22 mouse cellular contexts compared by ENCODE assay signal in the genomic region with DNA sequence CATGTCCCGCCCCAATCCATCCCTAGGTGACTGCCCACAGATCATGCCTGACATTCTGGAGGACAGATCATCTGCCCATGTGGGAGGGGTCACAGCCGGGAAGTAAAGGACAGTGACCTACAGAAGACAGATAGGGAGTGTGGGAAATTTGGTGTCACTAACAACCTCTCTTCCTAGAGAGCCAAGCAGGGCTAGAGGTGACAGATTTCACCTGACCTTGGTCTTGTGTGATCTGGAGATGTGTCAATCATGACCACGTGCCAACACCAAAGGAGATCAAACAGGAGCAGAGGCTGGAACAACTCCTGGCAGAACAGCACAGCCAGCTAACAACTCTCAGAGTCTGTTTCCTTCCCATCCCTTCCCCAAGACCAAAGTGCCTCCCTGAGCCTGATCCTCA.
A peak's percentile ranks its signal among the peaks of the same experiment; 100 is the strongest.
DNase-seq lines count a peak whose midpoint lies in the region; ATAC-seq and TF ChIP-seq lines count a peak whose summit lies in the region.
"Had no signal": no experiment of that assay in that cellular context is flagged by ENCODE, and none has a peak within 500 bp of the region (broad histone marks: within the 10 kb centered on the region; RNA-seq: fewer than 3 reads in every experiment).

No protein-coding gene starts in this region.

- no peak overlapping the region for H3K27ac ChIP-seq in liver, postnatal 0 days (ENCODE audit: low read depth)
- H3K27ac ChIP-seq in liver, embryonic 12.5 days = no peak overlapping the region
- H3K27ac ChIP-seq: embryonic facial prominence, embryonic 13.5 days; embryonic facial prominence, embryonic 15.5 days; forebrain, embryonic 12.5 days had no signal

- 0 out of 2 replicates have a peak, but pooled peaks cover 3% of the 10 kb centered on the region for H3K27me3 ChIP-seq in liver, postnatal 0 days (ENCODE audit: insufficient read depth, low read length)
- 0 out of 2 replicates have a peak, but pooled peaks cover 18% of the 10 kb centered on the region for H3K27me3 ChIP-seq in liver, embryonic 12.5 days (replicated peaks)

- no peaks in the 10 kb centered on the region for H3K36me3 ChIP-seq in liver, postnatal 0 days (replicated peaks; ENCODE audit: insufficient read depth, low read length)
- no peaks in the 10 kb centered on the region for H3K36me3 ChIP-seq in liver, embryonic 12.5 days
- H3K36me3 ChIP-seq: embryonic facial prominence, embryonic 13.5 days; embryonic facial prominence, embryonic 15.5 days; forebrain, embryonic 10.5 days; forebrain, embryonic 12.5 days had no signal

- TF ChIP-seq CTCF in liver, postnatal 0 days (IDR thresholded peaks at IDR 0.05; ENCODE audit: low read depth) = no peak

- no peak overlapping the region for H3K4me3 ChIP-seq in liver, postnatal 0 days (ENCODE audit: low read depth, low read length)
- no peak overlapping the region for H3K4me3 ChIP-seq in liver, embryonic 12.5 days
- H3K4me3 ChIP-seq: embryonic facial prominence, embryonic 13.5 days; embryonic facial prominence, embryonic 15.5 days; erythroblast, embryonic 14.5 days; forebrain, embryonic 10.5 days; forebrain, embryonic 12.5 days had no signal

- ATAC-seq in CD4-positive, CD25-positive, alpha-beta regulatory T cell, adult 4 months = no peak
- peak; percentile 82 for ATAC-seq in liver, postnatal 0 days
- ATAC-seq in liver, embryonic 12.5 days = no peak
- ATAC-seq: forebrain, embryonic 14.5 days had no signal

- peaks cover 9% of the 10 kb centered on the region for H3K4me1 ChIP-seq in liver, postnatal 0 days (ENCODE audit: insufficient read depth)
- no peaks in the 10 kb centered on the region for H3K4me1 ChIP-seq in liver, embryonic 12.5 days

- no peak for TF ChIP-seq EP300 in liver, postnatal 0 days (IDR thresholded peaks at IDR 0.05; ENCODE audit: low read depth)

- H3K4me2 ChIP-seq in liver, postnatal 0 days (ENCODE audit: low read depth, low read length) = no peak overlapping the region
- H3K4me2 ChIP-seq in liver, embryonic 12.5 days = no peak overlapping the region
- H3K4me2 ChIP-seq: embryonic facial prominence, embryonic 13.5 days; embryonic facial prominence, embryonic 15.5 days; forebrain, embryonic 12.5 days had no signal

- no peaks in the 10 kb centered on the region for H3K9me3 ChIP-seq in liver, postnatal 0 days (ENCODE audit: low read length)
- no peaks in the 10 kb centered on the region for H3K9me3 ChIP-seq in liver, embryonic 12.5 days (replicated peaks)
- H3K9me3 ChIP-seq: embryonic facial prominence, embryonic 13.5 days; embryonic facial prominence, embryonic 15.5 days; forebrain, embryonic 10.5 days; forebrain, embryonic 12.5 days had no signal

- WGBS in liver, postnatal 0 days (ENCODE audit: insufficient replicate concordance) = 60% methylated on average over 3 of the region's 3 CpGs
- 65% methylated on average over 3 of the region's 3 CpGs for WGBS in liver, embryonic 12.5 days (ENCODE audit: insufficient replicate concordance)

- DNase-seq in CD4-positive, CD25-positive, alpha-beta regulatory T cell, adult 2 months (ENCODE audit: low read depth, low spot score) = peak; percentile 13
- DNase-seq in adrenal gland, postnatal 10 days = peak; percentile 25
- no peak for DNase-seq in adrenal gland, adult 8-10 months
- DNase-seq in adrenal gland, postnatal 36 days = peak; percentile 4 to 7
- DNase-seq in adrenal gland, adult 18-20 months (ENCODE audit: low spot score in 2 of 2) = no peak
- DNase-seq in liver, postnatal 0 days = no peak
- DNase-seq: B cell, adult 2 months; cerebellum, adult 11 months; cerebellum, adult 18-20 months; cerebellum, adult 8-10 months; cerebellum, adult 9-11 months; cerebellum, postnatal 14 days; cerebellum, postnatal 36 days; embryo, embryonic 11 days had no signal

- H3K9ac ChIP-seq in liver, postnatal 0 days (replicated peaks) = no peak overlapping the region
- no peak overlapping the region for H3K9ac ChIP-seq in liver, embryonic 12.5 days
- H3K9ac ChIP-seq: embryonic facial prominence, embryonic 13.5 days; embryonic facial prominence, embryonic 15.5 days; forebrain, embryonic 12.5 days had no signal

Comparison
In these comparisons a context has a peak if more than half of its experiments do, and no peak if none do; other contexts are left out.
1. DNase-seq: peak in CD4-positive, CD25-positive, alpha-beta regulatory T cell, adult 2 months (single experiment), adrenal gland, postnatal 10 days (single experiment) and adrenal gland, postnatal 36 days (2 of 2); none in adrenal gland, adult 8-10 months (single experiment), adrenal gland, adult 18-20 months (0 of 2) and liver, postnatal 0 days (single experiment).